Mouse (Mus musculus): ENCODE measurements at regions not wholly inside any gene's neighbourhood (a gene's known extent, or its start where the extent isn't known, plus 50 kb on each side); places are given as distances from the start of the nearest gene placed in this dataset.

- Histone ChIP-seq H3K36me3 (replicated peaks) (no peaks in the 10 kb centered on the region), H3K27ac (no peak overlapping the region), H3K27me3 (ENCODE audit: poor library complexity, severe bottlenecking) (no peaks in the 10 kb centered on the region), H3K9me3 (no peaks in the 10 kb centered on the region), H3K4me3 (no peak overlapping the region), H3K4me1 (peaks cover 10% of the 10 kb centered on the region; the same call in 1 of the 2 replicates)
- no peak for DNase-seq (ENCODE audit: extremely low spot score, low spot score)
- WGBS, result 71% methylated on average over 7 of the region's 7 CpGs
These were observed 99.3 kb upstream of the Plxnc1 start for GRCm38 (mm10) chr10:95043978-95044377.

GRCm38 (mm10) chr10:95040258-95040895, 95.7 kb upstream of the Plxnc1 start:
- no peak overlapping the region for H3K27ac ChIP-seq
- H3K4me3 ChIP-seq, result no peak overlapping the region
- no peaks in the 10 kb centered on the region for H3K36me3 ChIP-seq (replicated peaks)
- no peak for DNase-seq (ENCODE audit: extremely low spot score, low spot score)
- H3K4me1 ChIP-seq, result peaks cover 9% of the 10 kb centered on the region; the same call in 1 of the 2 replicates
- no peaks in the 10 kb centered on the region for H3K9me3 ChIP-seq
- H3K27me3 ChIP-seq (ENCODE audit: poor library complexity, severe bottlenecking), result no peaks in the 10 kb centered on the region
- 78% methylated on average over 6 of the region's 6 CpGs for WGBS

GRCm38 (mm10) chr10:95036043-95036697, 91.5 kb upstream of the Plxnc1 start:
- no peak for DNase-seq (ENCODE audit: extremely low spot score, low spot score)
- H3K27me3 ChIP-seq (ENCODE audit: poor library complexity, severe bottlenecking), result no peaks in the 10 kb centered on the region
- H3K4me3 ChIP-seq, result no peak overlapping the region
- H3K4me1 ChIP-seq, result no peaks in the 10 kb centered on the region
- H3K9me3 ChIP-seq, result no peaks in the 10 kb centered on the region
- WGBS, result 78% methylated on average over 4 of the region's 4 CpGs
- no peaks in the 10 kb centered on the region for H3K36me3 ChIP-seq (replicated peaks)
- no peak overlapping the region for H3K27ac ChIP-seq

- H3K9me3 ChIP-seq, result no peaks in the 10 kb centered on the region
- H3K36me3 ChIP-seq (replicated peaks), result no peaks in the 10 kb centered on the region
- H3K4me3 ChIP-seq, result no peak overlapping the region
- no peaks in the 10 kb centered on the region for H3K4me1 ChIP-seq
- no peak for DNase-seq (ENCODE audit: extremely low spot score, low spot score)
- H3K27ac ChIP-seq, result no peak overlapping the region
- 90% methylated on average over 3 of the region's 3 CpGs for WGBS
- H3K27me3 ChIP-seq (ENCODE audit: poor library complexity, severe bottlenecking), result no peaks in the 10 kb centered on the region
These were observed 90.7 kb upstream of the Plxnc1 start for GRCm38 (mm10) chr10:95035371-95035770.

GRCm38 (mm10) chr10:95034566-95034965, 89.9 kb upstream of the Plxnc1 start:
- Histone ChIP-seq H3K27me3 (ENCODE audit: poor library complexity, severe bottlenecking) (no peaks in the 10 kb centered on the region), H3K9me3 (no peaks in the 10 kb centered on the region), H3K27ac (no peak overlapping the region), H3K4me3 (no peak overlapping the region), H3K36me3 (replicated peaks) (no peaks in the 10 kb centered on the region), H3K4me1 (no peaks in the 10 kb centered on the region)
- WGBS, result 87% methylated on average over 5 of the region's 5 CpGs
- DNase-seq (ENCODE audit: extremely low spot score, low spot score), result no peak

GRCm38 (mm10) chr10:95032760-95033716, 88.4 kb upstream of the Plxnc1 start:
- H3K9me3 ChIP-seq, result no peaks in the 10 kb centered on the region
- no peaks in the 10 kb centered on the region for H3K4me1 ChIP-seq
- H3K4me3 ChIP-seq, result no peak overlapping the region
- WGBS, result 90% methylated on average over 14 of the region's 14 CpGs
- no peak overlapping the region for H3K27ac ChIP-seq
- no peak for DNase-seq (ENCODE audit: extremely low spot score, low spot score)
- no peaks in the 10 kb centered on the region for H3K27me3 ChIP-seq (ENCODE audit: poor library complexity, severe bottlenecking)
- H3K36me3 ChIP-seq (replicated peaks), result no peaks in the 10 kb centered on the region

GRCm38 (mm10) chr10:95031371-95031770, 86.7 kb upstream of the Plxnc1 start:
- Histone ChIP-seq H3K27ac (no peak overlapping the region), H3K9me3 (no peaks in the 10 kb centered on the region), H3K36me3 (replicated peaks) (no peaks in the 10 kb centered on the region), H3K4me3 (no peak overlapping the region), H3K4me1 (no peaks in the 10 kb centered on the region), H3K27me3 (ENCODE audit: poor library complexity, severe bottlenecking) (no peaks in the 10 kb centered on the region)
- WGBS, result 87% methylated on average over 2 of the region's 2 CpGs
- no peak for DNase-seq (ENCODE audit: extremely low spot score, low spot score)

GRCm38 (mm10) chr10:95030801-95031200, 86.2 kb upstream of the Plxnc1 start:
- no peaks in the 10 kb centered on the region for H3K27me3 ChIP-seq (ENCODE audit: poor library complexity, severe bottlenecking)
- H3K9me3 ChIP-seq, result no peaks in the 10 kb centered on the region
- no peak overlapping the region for H3K27ac ChIP-seq
- no peaks in the 10 kb centered on the region for H3K4me1 ChIP-seq
- no peak for DNase-seq (ENCODE audit: extremely low spot score, low spot score)
- no peak overlapping the region for H3K4me3 ChIP-seq
- no peaks in the 10 kb centered on the region for H3K36me3 ChIP-seq (replicated peaks)
- 88% methylated on average over 5 of the region's 5 CpGs for WGBS

- Histone ChIP-seq H3K4me1 (0 out of 2 replicates have a peak, but pooled peaks cover 5% of the 10 kb centered on the region), H3K36me3 (replicated peaks) (no peaks in the 10 kb centered on the region), H3K9me3 (no peaks in the 10 kb centered on the region), H3K4me3 (no peak overlapping the region), H3K27me3 (ENCODE audit: poor library complexity, severe bottlenecking) (0 out of 2 replicates have a peak, but pooled peaks cover under 1% of the 10 kb centered on the region), H3K27ac (no peak overlapping the region)
- DNase-seq (ENCODE audit: extremely low spot score, low spot score), result no peak
- WGBS, result 81% methylated on average over 3 of the region's 3 CpGs
These were observed 84.9 kb upstream of the Plxnc1 start for GRCm38 (mm10) chr10:95029554-95029953.

- H3K36me3 ChIP-seq (replicated peaks), result no peaks in the 10 kb centered on the region
- H3K9me3 ChIP-seq, result peaks cover 11% of the 10 kb centered on the region; the same call in 1 of the 2 replicates
- no peak overlapping the region for H3K27ac ChIP-seq
- WGBS, result 90% methylated on average over 12 of the region's 12 CpGs
- DNase-seq (ENCODE audit: extremely low spot score, low spot score), result no peak
- peaks cover 12% of the 10 kb centered on the region; the same call in 1 of the 2 replicates for H3K4me1 ChIP-seq
- no peak overlapping the region for H3K4me3 ChIP-seq
- H3K27me3 ChIP-seq (ENCODE audit: poor library complexity, severe bottlenecking), result 0 out of 2 replicates have a peak, but pooled peaks cover 8% of the 10 kb centered on the region
These were observed 81.1 kb upstream of the Plxnc1 start for GRCm38 (mm10) chr10:95025569-95026327.

- no peaks in the 10 kb centered on the region for H3K36me3 ChIP-seq (replicated peaks)
- DNase-seq (ENCODE audit: extremely low spot score, low spot score), result no peak
- H3K9me3 ChIP-seq, result peaks cover 11% of the 10 kb centered on the region; the same call in 1 of the 2 replicates
- no peak overlapping the region for H3K4me3 ChIP-seq
- peaks cover 13% of the 10 kb centered on the region; the same call in 1 of the 2 replicates for H3K27me3 ChIP-seq (ENCODE audit: poor library complexity, severe bottlenecking)
- WGBS, result 82% methylated on average over 1 of the region's 1 CpGs
- peaks cover 12% of the 10 kb centered on the region; the same call in 1 of the 2 replicates for H3K4me1 ChIP-seq
- no peak overlapping the region for H3K27ac ChIP-seq
These were observed 76.6 kb upstream of the Plxnc1 start for GRCm38 (mm10) chr10:95021209-95021608.

- Histone ChIP-seq H3K4me3 (no peak overlapping the region), H3K36me3 (replicated peaks) (no peaks in the 10 kb centered on the region), H3K27ac (no peak overlapping the region), H3K27me3 (ENCODE audit: poor library complexity, severe bottlenecking) (peaks cover 5% of the 10 kb centered on the region; the same call in 1 of the 2 replicates), H3K4me1 (no peaks in the 10 kb centered on the region), H3K9me3 (no peaks in the 10 kb centered on the region)
- WGBS, result 84% methylated on average over 7 of the region's 7 CpGs
- no peak for DNase-seq (ENCODE audit: extremely low spot score, low spot score)
These were observed 72.3 kb upstream of the Plxnc1 start for GRCm38 (mm10) chr10:95016896-95017295.

Measured in forebrain, embryonic 10.5 days (tissue).